Mouse (Mus musculus): ENCODE data around the gene Galnt15. TPM values are rescaled to one million over a fixed set of nuclear protein-coding genes. Genes with fewer than 3 reads are reported as not detected.
A peak's percentile ranks its signal among the peaks of the same experiment; 100 is the strongest.

The Galnt15 gene
- total and polyA plus RNA-seq, 2 experiments from 2014 or later: 2.4 to 5.1 TPM

- H3K4me3 ChIP-seq (ENCODE audit: low read length): no peak overlapping the region
- H3K4me2 ChIP-seq (ENCODE audit: low read depth, low read length): no peak overlapping the region
- ATAC-seq (peak; percentile 42; the same call in 1 of the 2 replicates), DNase-seq (ENCODE audit: low spot score) (peak; percentile 16)
- 56% methylated on average over 8 of the region's 8 CpGs for WGBS
- no peak overlapping the region for H3K9ac ChIP-seq (replicated peaks; ENCODE audit: low read length)
- no peak overlapping the region for H3K27ac ChIP-seq
- no peak for TF ChIP-seq CTCF (IDR thresholded peaks at IDR 0.05; ENCODE audit: low read depth)
- no peaks in the 10 kb centered on the region for H3K27me3 ChIP-seq (ENCODE audit: insufficient read depth, low read length)
- H3K4me1 ChIP-seq (ENCODE audit: insufficient read depth, low read length): 0 out of 2 replicates have a peak, but pooled peaks cover 3% of the 10 kb centered on the region
- H3K9me3 ChIP-seq (ENCODE audit: low read length): no peaks in the 10 kb centered on the region
- no peaks in the 10 kb centered on the region for H3K36me3 ChIP-seq (ENCODE audit: insufficient read depth, low read length)
Measured at GRCm38 (mm10) chr14:32073211-32073685, 44.5 kb downstream of the Galnt15 start.

GRCm38 (mm10) chr14:32073901-32074300 lies 45.1 kb downstream of the Galnt15 start:
- H3K9me3 ChIP-seq (ENCODE audit: low read length): no peaks in the 10 kb centered on the region
- H3K36me3 ChIP-seq (ENCODE audit: insufficient read depth, low read length): no peaks in the 10 kb centered on the region
- ATAC-seq: no peak
- no peak overlapping the region for H3K9ac ChIP-seq (replicated peaks; ENCODE audit: low read length)
- 74% methylated on average over 7 of the region's 7 CpGs for WGBS
- no peak for TF ChIP-seq CTCF (IDR thresholded peaks at IDR 0.05; ENCODE audit: low read depth)
- no peak overlapping the region for H3K27ac ChIP-seq
- no peak for DNase-seq (ENCODE audit: low spot score)
- 0 out of 2 replicates have a peak, but pooled peaks cover 3% of the 10 kb centered on the region for H3K4me1 ChIP-seq (ENCODE audit: insufficient read depth, low read length)
- H3K4me2 ChIP-seq (ENCODE audit: low read depth, low read length): no peak overlapping the region
- H3K4me3 ChIP-seq (ENCODE audit: low read length): no peak overlapping the region
- H3K27me3 ChIP-seq (ENCODE audit: insufficient read depth, low read length): no peaks in the 10 kb centered on the region

GRCm38 (mm10) chr14:32076896-32077575 lies 48.2 kb downstream of the Galnt15 start:
- Histone ChIP-seq H3K36me3 (ENCODE audit: insufficient read depth, low read length) (peaks cover 13% of the 10 kb centered on the region), H3K4me2 (ENCODE audit: low read depth, low read length) (no peak overlapping the region), H3K27ac (no peak overlapping the region), H3K9ac (replicated peaks; ENCODE audit: low read length) (no peak overlapping the region), H3K9me3 (ENCODE audit: low read length) (no peaks in the 10 kb centered on the region), H3K4me3 (ENCODE audit: low read length) (no peak overlapping the region), H3K4me1 (ENCODE audit: insufficient read depth, low read length) (0 out of 2 replicates have a peak, but pooled peaks cover 3% of the 10 kb centered on the region), H3K27me3 (ENCODE audit: insufficient read depth, low read length) (no peaks in the 10 kb centered on the region)
- ATAC-seq (peak; percentile 85), DNase-seq (ENCODE audit: low spot score) (peak; percentile 82)
- TF ChIP-seq CTCF (IDR thresholded peaks at IDR 0.05; ENCODE audit: low read depth): peak; percentile 98
- 45% methylated on average over 8 of the region's 8 CpGs for WGBS

- DNase-seq (ENCODE audit: low spot score) (no peak), ATAC-seq (no peak)
- H3K36me3 ChIP-seq (ENCODE audit: insufficient read depth, low read length): peaks cover 23% of the 10 kb centered on the region
- WGBS: 82% methylated on average over 10 of the region's 10 CpGs
- no peak overlapping the region for H3K4me2 ChIP-seq (ENCODE audit: low read depth, low read length)
- no peaks in the 10 kb centered on the region for H3K4me1 ChIP-seq (ENCODE audit: insufficient read depth, low read length)
- no peak overlapping the region for H3K4me3 ChIP-seq (ENCODE audit: low read length)
- H3K9ac ChIP-seq (replicated peaks; ENCODE audit: low read length): no peak overlapping the region
- no peaks in the 10 kb centered on the region for H3K9me3 ChIP-seq (ENCODE audit: low read length)
- H3K27ac ChIP-seq: no peak overlapping the region
- no peaks in the 10 kb centered on the region for H3K27me3 ChIP-seq (ENCODE audit: insufficient read depth, low read length)
- no peak for TF ChIP-seq CTCF (IDR thresholded peaks at IDR 0.05; ENCODE audit: low read depth)
Measured at GRCm38 (mm10) chr14:32081026-32081425, 52.2 kb downstream of the Galnt15 start.

GRCm38 (mm10) chr14:32082891-32083290 lies 54.1 kb downstream of the Galnt15 start:
- no peak for DNase-seq (ENCODE audit: low spot score)
- Histone ChIP-seq H3K4me1 (ENCODE audit: insufficient read depth, low read length) (0 out of 2 replicates have a peak, but pooled peaks cover 4% of the 10 kb centered on the region), H3K27me3 (ENCODE audit: insufficient read depth, low read length) (no peaks in the 10 kb centered on the region), H3K36me3 (ENCODE audit: insufficient read depth, low read length) (peaks cover 23% of the 10 kb centered on the region), H3K4me2 (ENCODE audit: low read depth, low read length) (no peak overlapping the region), H3K27ac (no peak overlapping the region), H3K4me3 (ENCODE audit: low read length) (no peak overlapping the region), H3K9me3 (ENCODE audit: low read length) (no peaks in the 10 kb centered on the region), H3K9ac (replicated peaks; ENCODE audit: low read length) (no peak overlapping the region)
- 94% methylated on average over 6 of the region's 6 CpGs for WGBS
- no peak for TF ChIP-seq CTCF (IDR thresholded peaks at IDR 0.05; ENCODE audit: low read depth)
- no peak for ATAC-seq

- 88% methylated on average over 2 of the region's 2 CpGs for WGBS
- Histone ChIP-seq H3K4me1 (ENCODE audit: insufficient read depth, low read length) (0 out of 2 replicates have a peak, but pooled peaks cover 4% of the 10 kb centered on the region), H3K9ac (replicated peaks; ENCODE audit: low read length) (no peak overlapping the region), H3K4me2 (ENCODE audit: low read depth, low read length) (no peak overlapping the region), H3K4me3 (ENCODE audit: low read length) (no peak overlapping the region), H3K36me3 (ENCODE audit: insufficient read depth, low read length) (peaks cover 23% of the 10 kb centered on the region), H3K9me3 (ENCODE audit: low read length) (no peaks in the 10 kb centered on the region), H3K27ac (no peak overlapping the region), H3K27me3 (ENCODE audit: insufficient read depth, low read length) (no peaks in the 10 kb centered on the region)
- DNase-seq (ENCODE audit: low spot score): no peak
- no peak for TF ChIP-seq CTCF (IDR thresholded peaks at IDR 0.05; ENCODE audit: low read depth)
- ATAC-seq: no peak
Measured at GRCm38 (mm10) chr14:32083466-32083865, 54.7 kb downstream of the Galnt15 start.
